Mouse (Mus musculus): ENCODE results near the gene Amn1.

GRCm38 (mm10) chr6:149198572-149198971, 10.1 kb upstream of the Amn1 start:
- TF ChIP-seq POLR2A (IDR thresholded peaks at IDR 0.05; ENCODE audit: control insufficient read depth, extremely low read depth, insufficient read depth, low read length, poor library complexity) (no peak), CTCF (IDR thresholded peaks at IDR 0.05; ENCODE audit: borderline replicate concordance, control insufficient read depth, extremely low read depth, insufficient read depth, low read length, poor library complexity) (no peak)
